Mouse (Mus musculus) liver, embryonic 13.5 days (tissue): Measurements from ENCODE around the gene Cdpf1. TPM values are rescaled to one million over a fixed set of nuclear protein-coding genes. Genes with fewer than 3 reads are reported as not detected.
A peak's percentile ranks its signal among the peaks of the same experiment; 100 is the strongest.

Source experiments
- ATAC-seq: fragments of 200-750 bp; cut with Nextera tagmentation; 2 replicates; pipeline ENCODE4 v1.8.0; 2017; ENCODE audit warnings: low read depth, mild to moderate bottlenecking, moderate number of reproducible peaks, moderate library complexity
- DNase-seq: peaks from one replicate; pipeline ENCODE4 v3.0.0; 2022
- H3K27ac ChIP-seq: fragments of 300-500 bp; sonication (generic); 2 replicates; pipeline ENCODE4 v1.5.1; 2015; ENCODE audit warnings: moderate library complexity, mild to moderate bottlenecking, inconsistent platforms
- H3K27me3 ChIP-seq: fragments of 300-500 bp; sonication (generic); 2 replicates; pipeline ENCODE4 v1.6.1; 2015; ENCODE audit warnings: mild to moderate bottlenecking, inconsistent platforms
- H3K36me3 ChIP-seq: fragments of 300-500 bp; sonication (generic); 2 replicates; pipeline ENCODE4 v1.6.1; 2015; ENCODE audit warnings: mild to moderate bottlenecking, inconsistent platforms
- H3K4me1 ChIP-seq: fragments of 300-500 bp; sonication (generic); replicated peaks from 2 replicates; pipeline ENCODE4 v1.6.1; 2015; ENCODE audit warnings: inconsistent platforms
- H3K4me2 ChIP-seq: fragments of 300-500 bp; sonication (generic); 2 replicates; pipeline ENCODE4 v1.6.1; 2015; ENCODE audit warnings: inconsistent platforms, mild to moderate bottlenecking, moderate library complexity
- H3K4me3 ChIP-seq: fragments of 300-500 bp; sonication (generic); replicated peaks from 2 replicates; pipeline ENCODE4 v1.5.1; 2015; ENCODE audit warnings: mild to moderate bottlenecking, inconsistent platforms
- H3K9ac ChIP-seq: fragments of 300-500 bp; sonication (generic); 2 replicates; pipeline ENCODE4 v1.6.1; 2015; ENCODE audit warnings: mild to moderate bottlenecking, inconsistent platforms
- H3K9me3 ChIP-seq: fragments of 300-500 bp; sonication (generic); replicated peaks from 2 replicates; pipeline ENCODE4 v1.6.1; 2016; ENCODE audit warnings: inconsistent platforms
- WGBS: fragments of 180-500 bp; shearing (Covaris S2); methylation state at CpG from one replicate; pipeline ENCODE4 v1.1.7; 2015; ENCODE audit not compliant: insufficient replicate concordance; 5-methylcytosine and 5-hydroxymethylcytosine counted together
- polyA plus RNA-seq: library from polyadenylated mRNA; unstranded; fragments of >200 nt; fragmentation: Nextera tagmentation; extraction: Ambion mirVana; gene quantifications from 2 replicates; pipeline ENCODE4 v1.2.1, GENCODE M21; 2015

Gene Cdpf1
- polyA plus RNA-seq, 1 experiment from 2014 or later, result 25.9 TPM

- Histone ChIP-seq H3K9ac (peak within 1 kb of the TSS; percentile 74), H3K4me3 (peak within 1 kb of the TSS; percentile 67), H3K36me3 (peaks cover 9% of the 10 kb centered on the region; the same call in 1 of the 2 replicates), H3K4me1 (peaks cover 40% of the 10 kb centered on the region), H3K27ac (peak within 1 kb of the TSS; percentile 72), H3K4me2 (peak within 1 kb of the TSS; percentile 76), H3K27me3 (no peaks in the 10 kb centered on the region), H3K9me3 (no peaks in the 10 kb centered on the region)
- DNase-seq (peak; percentile 73), ATAC-seq (peak; percentile 87)
- WGBS, result 1% methylated on average over 27 of the region's 27 CpGs
Observed at GRCm38 (mm10) chr15:85831954-85832590, 20.6 kb upstream of the Cdpf1 start, which contains the start of gene Ttc38. Gene Ttc38 (plus strand): TSS chr15:85832306.

GRCm38 (mm10) chr15:85829470-85829869 lies 18.0 kb upstream of the Cdpf1 start:
- Histone ChIP-seq H3K9ac (no peak overlapping the region), H3K36me3 (no peaks in the 10 kb centered on the region), H3K27me3 (no peaks in the 10 kb centered on the region), H3K4me2 (no peak overlapping the region), H3K27ac (peak overlapping the region; percentile 39; the same call in 1 of the 2 replicates), H3K4me1 (peaks cover 49% of the 10 kb centered on the region), H3K4me3 (no peak overlapping the region), H3K9me3 (no peaks in the 10 kb centered on the region)
- WGBS, result 55% methylated on average over 5 of the region's 5 CpGs
- ATAC-seq (no peak), DNase-seq (no peak)

GRCm38 (mm10) chr15:85828071-85828470 lies 16.6 kb upstream of the Cdpf1 start:
- no peak overlapping the region for H3K4me2 ChIP-seq
- peaks cover 4% of the 10 kb centered on the region; the same call in 1 of the 2 replicates for H3K27me3 ChIP-seq
- DNase-seq, result no peak
- no peak overlapping the region; the same call in 1 of the 2 replicates for H3K27ac ChIP-seq
- H3K36me3 ChIP-seq, result no peaks in the 10 kb centered on the region
- H3K9ac ChIP-seq, result no peak overlapping the region
- no peak overlapping the region for H3K4me3 ChIP-seq
- H3K4me1 ChIP-seq, result peaks cover 44% of the 10 kb centered on the region
- no peaks in the 10 kb centered on the region for H3K9me3 ChIP-seq
- no peak for ATAC-seq
- 73% methylated on average over 4 of the region's 4 CpGs for WGBS

GRCm38 (mm10) chr15:85826676-85827075 lies 15.2 kb upstream of the Cdpf1 start:
- Histone ChIP-seq H3K4me3 (no peak overlapping the region), H3K27me3 (peaks cover 15% of the 10 kb centered on the region), H3K4me2 (peak overlapping the region; percentile 29), H3K9me3 (no peaks in the 10 kb centered on the region), H3K27ac (peak overlapping the region; percentile 60), H3K9ac (no peak overlapping the region), H3K36me3 (no peaks in the 10 kb centered on the region), H3K4me1 (peaks cover 37% of the 10 kb centered on the region)
- 33% methylated on average over 5 of the region's 5 CpGs for WGBS
- ATAC-seq, result peak; percentile 89
- peak; percentile 52 for DNase-seq

- H3K36me3 ChIP-seq, result no peaks in the 10 kb centered on the region
- H3K4me1 ChIP-seq, result peaks cover 24% of the 10 kb centered on the region
- peak overlapping the region; percentile 75 for H3K4me2 ChIP-seq
- no peak for ATAC-seq
- H3K4me3 ChIP-seq, result peak overlapping the region; percentile 57
- 24% methylated on average over 4 of the region's 4 CpGs for WGBS
- no peak overlapping the region for H3K27ac ChIP-seq
- peaks cover 21% of the 10 kb centered on the region for H3K9me3 ChIP-seq
- DNase-seq, result no peak
- H3K27me3 ChIP-seq, result peaks cover 38% of the 10 kb centered on the region
- peak overlapping the region; percentile 67 for H3K9ac ChIP-seq
Observed at GRCm38 (mm10) chr15:85822011-85822359, 10.5 kb upstream of the Cdpf1 start.

- H3K4me3 ChIP-seq, result peak within 1 kb of the TSS; percentile 57
- peak within 1 kb of the TSS; percentile 67 for H3K9ac ChIP-seq
- peaks cover 38% of the 10 kb centered on the region for H3K27me3 ChIP-seq
- peak within 1 kb of the TSS; percentile 75 for H3K4me2 ChIP-seq
- DNase-seq (no peak), ATAC-seq (peak; percentile 75)
- H3K4me1 ChIP-seq, result peaks cover 19% of the 10 kb centered on the region
- H3K9me3 ChIP-seq, result peaks cover 27% of the 10 kb centered on the region
- no peaks in the 10 kb centered on the region for H3K36me3 ChIP-seq
- WGBS, result 1% methylated on average over 65 of the region's 65 CpGs
- no peak within 1 kb of the TSS for H3K27ac ChIP-seq
Observed at GRCm38 (mm10) chr15:85821203-85822010, 9.9 kb upstream of the Cdpf1 start, which contains the start of gene Pkdrej. Gene Pkdrej (minus strand): TSS chr15:85821734.

- peaks cover 43% of the 10 kb centered on the region for H3K4me1 ChIP-seq
- H3K27ac ChIP-seq, result 0 out of 2 replicates have a peak overlapping the region, but pooled peaks have one; percentile 9
- ATAC-seq, result peak; percentile 33; the same call in 1 of the 2 replicates
- peak overlapping the region; percentile 20; the same call in 1 of the 2 replicates for H3K4me2 ChIP-seq
- no peaks in the 10 kb centered on the region for H3K36me3 ChIP-seq
- WGBS, result 42% methylated on average over 10 of the region's 10 CpGs
- H3K9me3 ChIP-seq, result peaks cover 15% of the 10 kb centered on the region
- H3K4me3 ChIP-seq, result no peak overlapping the region
- H3K9ac ChIP-seq, result no peak overlapping the region
- no peaks in the 10 kb centered on the region for H3K27me3 ChIP-seq
- DNase-seq, result no peak
Observed at GRCm38 (mm10) chr15:85813428-85813827, 1.9 kb upstream of the Cdpf1 start.

GRCm38 (mm10) chr15:85810806-85811521 lies 533 bp downstream of the Cdpf1 start:
- Histone ChIP-seq H3K9ac (peak overlapping the region; percentile 85), H3K4me3 (peak overlapping the region; percentile 79), H3K9me3 (no peaks in the 10 kb centered on the region; the same call in 1 of the 2 replicates), H3K36me3 (no peaks in the 10 kb centered on the region), H3K4me1 (peaks cover 45% of the 10 kb centered on the region), H3K4me2 (peak overlapping the region; percentile 74), H3K27ac (peak overlapping the region; percentile 86), H3K27me3 (no peaks in the 10 kb centered on the region)
- DNase-seq (peak; percentile 41), ATAC-seq (peak; percentile 87)
- WGBS, result 2% methylated on average over 36 of the region's 36 CpGs

- H3K36me3 ChIP-seq, result no peaks in the 10 kb centered on the region
- peak overlapping the region; percentile 86 for H3K27ac ChIP-seq
- peak overlapping the region; percentile 79 for H3K4me3 ChIP-seq
- H3K27me3 ChIP-seq, result no peaks in the 10 kb centered on the region
- peak overlapping the region; percentile 74 for H3K4me2 ChIP-seq
- DNase-seq (no peak), ATAC-seq (no peak)
- peak overlapping the region; percentile 85 for H3K9ac ChIP-seq
- H3K9me3 ChIP-seq, result no peaks in the 10 kb centered on the region; the same call in 1 of the 2 replicates
- H3K4me1 ChIP-seq, result peaks cover 45% of the 10 kb centered on the region
- 67% methylated on average over 5 of the region's 5 CpGs for WGBS
Observed at GRCm38 (mm10) chr15:85810462-85810805, 1.1 kb downstream of the Cdpf1 start.

GRCm38 (mm10) chr15:85809091-85809490 lies 2.4 kb downstream of the Cdpf1 start:
- no peaks in the 10 kb centered on the region for H3K27me3 ChIP-seq
- H3K9ac ChIP-seq, result no peak overlapping the region
- H3K36me3 ChIP-seq, result no peaks in the 10 kb centered on the region
- H3K4me1 ChIP-seq, result peaks cover 45% of the 10 kb centered on the region
- no peak overlapping the region for H3K4me3 ChIP-seq
- no peak overlapping the region for H3K4me2 ChIP-seq
- 65% methylated on average over 12 of the region's 12 CpGs for WGBS
- no peaks in the 10 kb centered on the region for H3K9me3 ChIP-seq
- no peak for ATAC-seq
- no peak for DNase-seq
- H3K27ac ChIP-seq, result no peak overlapping the region

- no peak for DNase-seq
- Histone ChIP-seq H3K4me3 (no peak overlapping the region), H3K27ac (no peak overlapping the region), H3K4me2 (no peak overlapping the region), H3K9ac (no peak overlapping the region), H3K9me3 (no peaks in the 10 kb centered on the region), H3K27me3 (no peaks in the 10 kb centered on the region), H3K4me1 (peaks cover 39% of the 10 kb centered on the region), H3K36me3 (no peaks in the 10 kb centered on the region)
- 75% methylated on average over 8 of the region's 8 CpGs for WGBS
- ATAC-seq, result no peak
Observed at GRCm38 (mm10) chr15:85808434-85808833, 3.1 kb downstream of the Cdpf1 start.
